Mouse (Mus musculus) liver, embryonic 12.5 days (tissue): Measurements from ENCODE around the gene Ccl24. TPM values are rescaled to one million over a fixed set of nuclear protein-coding genes. Genes with fewer than 3 reads are reported as not detected.

Experiments used
- ATAC-seq: fragments of 200-750 bp; cut with Nextera tagmentation; 2 replicates; pipeline ENCODE4 v1.8.0; 2017; ENCODE audit warnings: moderate number of reproducible peaks, mild to moderate bottlenecking, moderate library complexity
- H3K27ac ChIP-seq: fragments of 300-500 bp; sonication (generic); 2 replicates; pipeline ENCODE4 v1.5.1; 2016; ENCODE audit warnings: mild to moderate bottlenecking
- H3K27me3 ChIP-seq: fragments of 300-500 bp; sonication (generic); replicated peaks from 2 replicates; pipeline ENCODE4 v1.6.1; 2016; ENCODE audit warnings: mild to moderate bottlenecking, moderate library complexity
- H3K36me3 ChIP-seq: fragments of 300-500 bp; sonication (generic); 2 replicates; pipeline ENCODE4 v1.6.1; 2016; ENCODE audit warnings: mild to moderate bottlenecking, moderate library complexity
- H3K4me1 ChIP-seq: fragments of 300-500 bp; sonication (generic); 2 replicates; pipeline ENCODE4 v1.6.1; 2016
- H3K4me2 ChIP-seq: fragments of 300-500 bp; sonication (generic); 2 replicates; pipeline ENCODE4 v1.6.1; 2016; ENCODE audit warnings: mild to moderate bottlenecking, moderate library complexity
- H3K4me3 ChIP-seq: fragments of 300-500 bp; sonication (generic); 2 replicates; pipeline ENCODE4 v1.5.1; 2016; ENCODE audit warnings: mild to moderate bottlenecking, moderate library complexity
- H3K9ac ChIP-seq: fragments of 300-500 bp; sonication (generic); 2 replicates; pipeline ENCODE4 v1.6.1; 2016; ENCODE audit warnings: mild to moderate bottlenecking, moderate library complexity
- H3K9me3 ChIP-seq: fragments of 300-500 bp; sonication (generic); replicated peaks from 2 replicates; pipeline ENCODE4 v1.6.1; 2016; ENCODE audit warnings: mild to moderate bottlenecking, moderate library complexity
- WGBS: fragments of 180-500 bp; shearing (Covaris S2); methylation state at CpG from one replicate; pipeline ENCODE4 v1.1.7; 2016; ENCODE audit not compliant: insufficient replicate concordance; 5-methylcytosine and 5-hydroxymethylcytosine counted together
- polyA plus RNA-seq: library from polyadenylated mRNA; unstranded; fragments of >200 nt; fragmentation: Nextera tagmentation; extraction: Ambion mirVana; gene quantifications from 2 replicates; pipeline ENCODE4 v1.2.1, GENCODE M21; 2016

The Ccl24 gene
- polyA plus RNA-seq, 1 experiment from 2014 or later: 9.8 TPM

DNA sequence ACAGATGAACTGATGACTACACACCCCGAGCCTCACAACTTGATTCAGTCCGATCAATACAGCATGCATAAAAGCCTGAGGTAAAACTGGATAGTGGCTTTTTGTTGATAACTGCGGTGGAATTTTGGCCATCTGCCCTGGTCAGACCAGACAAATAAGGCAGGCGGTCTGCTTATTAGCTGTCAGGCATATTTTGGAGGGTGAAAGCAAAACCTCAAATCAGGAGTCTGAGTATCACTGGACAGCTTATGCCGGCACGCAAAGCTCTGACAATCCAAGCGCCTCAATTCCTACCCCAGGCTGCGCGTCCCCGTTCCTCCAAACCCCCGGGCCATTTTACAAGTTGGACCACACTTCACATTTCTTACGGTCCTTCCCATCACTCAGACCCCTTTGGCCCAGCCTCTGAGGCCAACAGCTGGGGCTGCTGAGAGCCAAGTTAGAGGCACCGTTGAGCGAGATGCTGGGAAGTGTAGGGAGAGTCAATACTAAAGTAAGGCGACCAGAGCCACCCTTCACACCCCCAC is 28.8 kb downstream of the Ccl24 start:
- no peaks in the 10 kb centered on the region for H3K9me3 ChIP-seq
- H3K9ac ChIP-seq: peak overlapping the region; percentile 53; the same call in 1 of the 2 replicates
- H3K27me3 ChIP-seq: peaks cover 28% of the 10 kb centered on the region
- no peaks in the 10 kb centered on the region for H3K36me3 ChIP-seq
- ATAC-seq: no peak
- H3K27ac ChIP-seq: no peak overlapping the region
- H3K4me3 ChIP-seq: peak overlapping the region; percentile 63
- H3K4me1 ChIP-seq: peaks cover 13% of the 10 kb centered on the region
- H3K4me2 ChIP-seq: peak overlapping the region; percentile 76
- 13% methylated on average over 15 of the region's 15 CpGs for WGBS

GRCm38 (mm10) chr5:135537794-135538214 is 35.0 kb downstream of the Ccl24 start:
- no peaks in the 10 kb centered on the region for H3K9me3 ChIP-seq

GRCm38 (mm10) chr5:135537326-135537725 is 35.5 kb downstream of the Ccl24 start:
- Histone ChIP-seq H3K9ac (no peak overlapping the region), H3K27ac (no peak overlapping the region), H3K36me3 (no peaks in the 10 kb centered on the region), H3K27me3 (no peaks in the 10 kb centered on the region), H3K4me2 (peak overlapping the region; percentile 32; the same call in 1 of the 2 replicates), H3K9me3 (no peaks in the 10 kb centered on the region), H3K4me1 (no peaks in the 10 kb centered on the region), H3K4me3 (no peak overlapping the region)
- peak; percentile 42; the same call in 1 of the 2 replicates for ATAC-seq
- WGBS: 26% methylated on average over 4 of the region's 4 CpGs

More at GRCm38 (mm10) chr5:135537794-135538214, 35.0 kb downstream of the Ccl24 start:
- Histone ChIP-seq H3K4me2 (peak overlapping the region; percentile 32), H3K27ac (no peak overlapping the region), H3K36me3 (no peaks in the 10 kb centered on the region), H3K9ac (no peak overlapping the region), H3K4me1 (no peaks in the 10 kb centered on the region), H3K4me3 (no peak overlapping the region), H3K27me3 (no peaks in the 10 kb centered on the region)
- 38% methylated on average over 10 of the region's 10 CpGs for WGBS
- no peak for ATAC-seq

- H3K36me3 ChIP-seq: no peaks in the 10 kb centered on the region
- no peak for ATAC-seq
- H3K4me3 ChIP-seq: no peak overlapping the region
- no peak overlapping the region for H3K9ac ChIP-seq
- H3K4me1 ChIP-seq: no peaks in the 10 kb centered on the region
- H3K4me2 ChIP-seq: no peak overlapping the region
- H3K27ac ChIP-seq: no peak overlapping the region
- no peaks in the 10 kb centered on the region for H3K9me3 ChIP-seq
- no peaks in the 10 kb centered on the region for H3K27me3 ChIP-seq
These were observed 37.0 kb downstream of the Ccl24 start for GRCm38 (mm10) chr5:135535867-135536266.

DNA sequence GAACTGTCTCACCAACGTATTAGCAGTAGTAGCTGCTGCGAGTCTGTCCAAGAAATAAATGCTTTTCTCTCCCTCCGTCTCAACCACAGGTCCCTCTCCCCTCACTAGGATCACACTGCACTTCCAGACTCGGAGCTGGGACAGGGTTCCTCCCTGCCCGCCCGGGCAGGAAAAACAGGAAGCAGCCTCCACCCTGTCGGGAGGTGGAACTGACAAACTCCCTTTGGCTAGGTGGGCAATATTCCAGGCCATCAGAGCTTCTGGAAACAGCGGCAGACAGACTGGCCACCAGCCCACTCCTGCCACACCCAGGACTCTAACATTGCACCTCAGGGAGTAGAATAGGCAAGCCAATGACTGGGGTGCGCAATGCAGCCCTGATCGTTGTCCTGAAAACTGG is 39.4 kb downstream of the Ccl24 start:
- H3K4me3 ChIP-seq: no peak overlapping the region
- H3K27me3 ChIP-seq: no peaks in the 10 kb centered on the region
- no peaks in the 10 kb centered on the region for H3K4me1 ChIP-seq
- no peaks in the 10 kb centered on the region for H3K36me3 ChIP-seq
- no peaks in the 10 kb centered on the region for H3K9me3 ChIP-seq
- no peak overlapping the region for H3K27ac ChIP-seq
- no peak overlapping the region for H3K4me2 ChIP-seq
- WGBS: 59% methylated on average over 10 of the region's 10 CpGs
- ATAC-seq: no peak
- H3K9ac ChIP-seq: no peak overlapping the region

DNA sequence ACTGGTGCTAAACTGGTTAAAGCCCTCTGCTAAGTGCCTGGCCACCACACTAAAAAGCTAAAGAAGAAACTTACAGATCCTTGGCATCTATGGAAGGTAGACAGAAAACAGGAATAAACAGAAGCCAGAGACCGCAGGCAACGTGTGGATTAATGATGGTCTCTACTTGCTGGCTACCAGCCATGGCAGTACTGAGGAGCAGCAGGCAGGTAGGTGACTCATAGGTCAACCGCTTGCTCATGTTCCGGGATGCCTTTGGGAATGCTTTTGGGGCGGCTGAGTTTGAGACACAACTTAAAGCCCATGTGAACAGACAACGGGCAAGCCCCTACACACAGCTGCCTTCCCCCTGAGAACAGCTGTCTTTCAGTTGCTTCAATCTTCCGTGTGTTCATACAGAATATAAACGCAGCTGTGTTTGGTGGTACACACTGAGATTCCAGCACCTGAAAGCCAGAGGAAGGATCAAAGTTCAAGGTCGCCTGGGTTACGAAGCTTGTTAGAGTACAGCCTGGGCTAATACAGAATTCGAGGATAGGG is 41.5 kb downstream of the Ccl24 start:
- 70% methylated on average over 11 of the region's 11 CpGs for WGBS
- H3K27ac ChIP-seq: no peak overlapping the region

DNA sequence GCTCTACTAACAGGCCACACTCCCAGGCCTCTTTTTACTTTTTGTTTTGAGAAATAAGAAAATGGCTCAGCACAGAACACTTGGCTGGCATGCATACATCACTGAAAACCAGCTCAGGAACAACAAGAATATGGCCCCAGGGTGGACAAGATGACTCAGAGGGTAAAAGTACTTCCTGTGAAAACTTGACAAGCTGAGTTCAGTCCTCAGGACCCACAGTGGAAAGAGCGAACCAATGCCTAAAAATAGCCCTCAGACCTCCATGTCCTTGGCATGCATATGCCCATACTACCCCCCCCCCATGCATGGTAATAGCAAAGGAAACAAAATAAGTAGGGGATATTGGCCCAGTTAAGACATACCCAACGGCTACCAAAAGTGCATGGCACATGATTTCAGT is 42.9 kb downstream of the Ccl24 start:
- Histone ChIP-seq H3K27me3 (no peaks in the 10 kb centered on the region), H3K4me1 (no peaks in the 10 kb centered on the region), H3K27ac (no peak overlapping the region), H3K9me3 (no peaks in the 10 kb centered on the region), H3K4me3 (no peak overlapping the region), H3K9ac (no peak overlapping the region), H3K4me2 (no peak overlapping the region), H3K36me3 (no peaks in the 10 kb centered on the region)
- ATAC-seq: no peak
- WGBS: 68% methylated on average over 2 of the region's 2 CpGs

More for the DNA sequence above, 41.5 kb downstream of the Ccl24 start:
- H3K27me3 ChIP-seq: no peaks in the 10 kb centered on the region
- no peaks in the 10 kb centered on the region for H3K36me3 ChIP-seq
- no peak overlapping the region for H3K9ac ChIP-seq
- H3K4me2 ChIP-seq: no peak overlapping the region
- H3K4me1 ChIP-seq: no peaks in the 10 kb centered on the region
- no peaks in the 10 kb centered on the region for H3K9me3 ChIP-seq
- H3K4me3 ChIP-seq: no peak overlapping the region
- ATAC-seq: no peak

GRCm38 (mm10) chr5:135529310-135529709 is 43.5 kb downstream of the Ccl24 start:
- Histone ChIP-seq H3K9ac (no peak overlapping the region), H3K4me3 (no peak overlapping the region), H3K27ac (no peak overlapping the region), H3K9me3 (no peaks in the 10 kb centered on the region), H3K4me1 (no peaks in the 10 kb centered on the region), H3K36me3 (no peaks in the 10 kb centered on the region), H3K27me3 (no peaks in the 10 kb centered on the region), H3K4me2 (no peak overlapping the region)
- WGBS: 57% methylated on average over 3 of the region's 3 CpGs
- ATAC-seq: no peak

GRCm38 (mm10) chr5:135527986-135528385 is 44.9 kb downstream of the Ccl24 start:
- no peak for ATAC-seq
- H3K4me2 ChIP-seq: no peak overlapping the region
- no peaks in the 10 kb centered on the region for H3K27me3 ChIP-seq
- 61% methylated on average over 7 of the region's 7 CpGs for WGBS
- H3K9ac ChIP-seq: no peak overlapping the region
- no peaks in the 10 kb centered on the region for H3K9me3 ChIP-seq
- no peaks in the 10 kb centered on the region for H3K36me3 ChIP-seq
- H3K4me1 ChIP-seq: no peaks in the 10 kb centered on the region
- H3K4me3 ChIP-seq: no peak overlapping the region
- H3K27ac ChIP-seq: no peak overlapping the region

DNA sequence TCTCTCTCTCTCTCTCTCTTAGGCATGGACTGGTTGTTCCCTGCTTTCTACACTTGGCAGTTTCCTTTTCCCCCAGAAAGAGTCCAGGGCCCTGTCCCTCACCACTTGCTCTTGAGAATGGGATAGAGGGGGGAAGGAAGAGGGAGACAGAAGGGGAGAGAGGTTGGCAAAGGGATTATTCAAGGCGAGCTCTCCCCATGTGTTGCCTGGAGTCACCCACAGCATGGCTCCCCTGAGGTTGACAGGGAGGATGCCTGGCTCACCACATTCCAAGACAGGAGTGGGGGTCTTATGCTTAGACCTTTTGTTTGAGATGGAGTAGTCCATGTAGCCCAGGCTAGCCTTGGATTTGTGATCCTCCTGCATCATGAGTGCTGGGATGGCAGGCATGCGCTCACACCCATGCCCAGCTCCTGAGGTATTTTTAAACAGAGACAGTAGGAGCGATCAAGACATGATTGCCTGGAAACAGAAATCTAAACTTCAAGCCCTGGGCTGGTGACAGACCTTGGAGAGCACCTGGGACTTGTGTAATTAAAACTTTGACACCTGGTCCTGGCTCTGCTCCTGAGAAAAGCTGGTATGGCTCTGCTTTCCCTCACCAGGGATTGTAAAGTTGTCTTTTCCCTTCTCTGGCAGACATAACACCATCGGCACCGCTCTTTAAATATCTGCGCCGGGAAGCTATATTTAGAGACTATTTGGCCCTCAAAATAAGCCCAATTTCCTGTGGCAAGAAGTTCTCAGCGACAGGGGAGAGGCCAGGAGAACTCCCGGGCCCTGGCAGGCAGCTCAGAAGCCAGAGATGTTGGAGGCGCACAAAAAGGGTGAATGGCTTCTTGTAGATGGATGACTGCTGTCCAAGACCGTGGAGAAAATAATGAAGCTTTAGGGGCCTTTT is 47.9 kb downstream of the Ccl24 start:
- ATAC-seq: no peak
- Histone ChIP-seq H3K4me3 (no peak overlapping the region), H3K27ac (no peak overlapping the region), H3K27me3 (no peaks in the 10 kb centered on the region), H3K4me1 (no peaks in the 10 kb centered on the region), H3K36me3 (no peaks in the 10 kb centered on the region), H3K9ac (no peak overlapping the region), H3K4me2 (no peak overlapping the region), H3K9me3 (no peaks in the 10 kb centered on the region)
- WGBS: 36% methylated on average over 11 of the region's 11 CpGs

- Histone ChIP-seq H3K4me3 (no peak overlapping the region), H3K9ac (no peak overlapping the region), H3K4me1 (no peaks in the 10 kb centered on the region), H3K36me3 (no peaks in the 10 kb centered on the region), H3K27ac (no peak overlapping the region), H3K27me3 (no peaks in the 10 kb centered on the region), H3K4me2 (no peak overlapping the region), H3K9me3 (no peaks in the 10 kb centered on the region)
- 71% methylated on average over 2 of the region's 2 CpGs for WGBS
- ATAC-seq: no peak
These were observed 48.8 kb downstream of the Ccl24 start for GRCm38 (mm10) chr5:135524087-135524486.

DNA sequence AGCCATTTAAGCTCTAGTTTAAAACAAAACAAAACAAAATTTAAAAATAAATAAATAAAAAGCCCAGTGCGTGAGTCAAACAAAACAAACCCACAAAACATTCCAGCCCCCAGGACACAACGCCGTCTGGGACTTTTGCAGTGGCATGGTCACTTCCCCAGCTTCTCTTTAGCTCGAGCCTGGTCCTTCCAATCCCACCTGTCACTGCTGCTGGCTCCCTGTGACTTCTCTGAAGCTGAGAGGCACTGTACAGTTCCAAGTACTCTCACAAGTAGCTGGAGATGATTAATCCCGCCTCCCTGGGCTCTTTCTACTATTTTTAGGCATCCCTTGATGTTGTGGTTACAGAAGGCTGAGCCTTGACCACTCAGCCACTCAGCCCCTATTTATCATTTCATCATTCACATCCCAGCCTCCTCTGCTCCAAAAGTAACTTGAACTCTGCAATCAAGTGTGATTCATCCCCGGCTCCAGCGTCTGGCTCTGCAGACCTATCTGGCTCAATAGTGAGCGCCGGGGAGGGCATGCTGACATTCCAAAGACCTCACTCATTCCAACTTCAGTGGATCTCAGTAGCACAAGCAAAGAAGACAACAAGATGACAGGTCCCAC is 50.6 kb downstream of the Ccl24 start:
- Histone ChIP-seq H3K4me1 (no peaks in the 10 kb centered on the region), H3K27me3 (no peaks in the 10 kb centered on the region), H3K4me3 (no peak overlapping the region), H3K27ac (no peak overlapping the region), H3K4me2 (no peak overlapping the region), H3K36me3 (no peaks in the 10 kb centered on the region), H3K9me3 (no peaks in the 10 kb centered on the region), H3K9ac (no peak overlapping the region)
- ATAC-seq: no peak
- 64% methylated on average over 9 of the region's 9 CpGs for WGBS
